Mouse (Mus musculus) bone marrow macrophage, adult 2 months (primary cell): ENCODE measurements at regions not wholly inside any gene's neighbourhood (a gene's known extent, or its start where the extent isn't known, plus 50 kb on each side); places are given as distances from the start of the nearest gene placed in this dataset.

Source experiments
- H3K27ac ChIP-seq: 2 replicates; pipeline ENCODE4 v1.5.1; 2012; ENCODE audit warnings: low read depth, low read length; ENCODE audit not compliant: insufficient read depth
- H3K4me1 ChIP-seq: 2 replicates; pipeline ENCODE4 v1.6.1; 2012; ENCODE audit warnings: low read length; ENCODE audit not compliant: control insufficient read depth, insufficient read depth
- H3K4me3 ChIP-seq: 2 replicates; pipeline ENCODE4 v1.5.1; 2012; ENCODE audit warnings: mild to moderate bottlenecking, low read length, moderate library complexity; ENCODE audit not compliant: insufficient read depth
- CTCF ChIP-seq: IDR thresholded peaks from 2 replicates; pipeline ENCODE4 v1.5.1; 2012; ENCODE audit warnings: low read depth, mild to moderate bottlenecking, low read length, moderate library complexity
- POLR2A ChIP-seq: IDR thresholded peaks from 2 replicates; pipeline ENCODE4 v1.6.1; 2012; ENCODE audit warnings: mild to moderate bottlenecking, low read depth, low read length, borderline replicate concordance

DNA sequence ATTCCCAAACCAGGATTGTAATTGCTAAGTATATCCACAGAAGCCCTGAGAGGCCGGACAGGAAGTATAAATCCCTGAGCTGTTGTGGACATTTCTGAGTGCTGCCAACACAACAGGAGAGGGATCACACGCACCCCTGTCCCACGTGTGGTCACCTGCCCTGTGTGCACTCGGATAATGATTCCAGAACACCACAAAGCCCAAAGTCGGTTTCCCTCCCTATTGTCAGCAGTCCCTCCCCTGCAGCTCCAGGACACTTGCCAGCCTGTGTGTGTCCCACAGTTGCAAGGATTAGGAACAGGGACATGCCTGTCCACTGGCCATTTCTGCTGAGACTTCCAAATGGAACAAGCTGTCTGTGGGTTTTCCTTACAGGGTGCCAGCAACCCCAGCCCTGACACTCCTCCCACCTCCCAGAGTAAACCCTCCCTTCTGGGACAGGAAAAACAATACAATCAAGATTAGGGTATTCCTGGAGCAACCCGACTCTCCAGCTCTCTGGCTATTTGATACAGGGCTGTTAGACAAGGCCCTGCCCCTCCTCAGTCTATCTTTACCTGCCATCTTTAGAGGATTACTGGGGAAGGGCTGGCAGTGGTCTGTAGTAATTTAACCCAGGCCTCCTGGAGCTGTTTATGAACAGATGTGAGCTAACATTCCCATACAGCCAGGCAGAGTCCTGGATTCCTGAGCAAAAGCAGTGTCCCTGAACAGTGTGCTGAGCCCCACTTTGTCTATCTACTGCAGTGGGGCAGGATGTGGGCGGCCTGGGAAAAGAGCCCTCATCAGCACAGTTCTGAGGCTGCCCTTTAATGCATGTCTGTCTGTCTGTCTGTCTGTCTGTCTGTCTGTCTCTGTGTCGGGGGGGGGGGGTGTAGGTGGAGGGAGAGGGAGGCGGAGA lies 323.8 kb downstream of the Sox4 start:
- Histone ChIP-seq H3K4me1 (no peaks in the 10 kb centered on the region), H3K4me3 (no peak overlapping the region), H3K27ac (no peak overlapping the region)
- TF ChIP-seq CTCF (no peak), POLR2A (no peak)

DNA sequence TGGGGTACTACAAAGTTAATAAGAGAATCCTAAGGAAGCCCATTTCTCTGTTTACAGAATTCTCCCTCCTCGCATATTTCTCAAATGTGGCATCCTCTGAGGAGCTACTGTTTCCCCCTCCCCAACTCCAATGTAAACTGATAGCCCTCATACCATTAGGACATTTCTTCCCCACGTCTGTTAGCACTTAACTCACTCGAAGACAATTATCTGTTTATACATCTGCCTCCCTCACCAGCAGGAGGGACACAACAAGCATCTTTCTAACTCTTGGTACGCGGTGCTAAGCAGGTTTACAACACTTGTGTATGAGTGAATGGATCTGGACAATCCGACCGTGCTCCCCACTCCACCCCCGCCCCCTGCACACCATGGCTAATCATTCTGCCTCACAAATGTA lies 324.8 kb downstream of the Sox4 start:
- no peaks in the 10 kb centered on the region for H3K4me1 ChIP-seq
- TF ChIP-seq POLR2A (no peak), CTCF (no peak)
- no peak overlapping the region for H3K27ac ChIP-seq
- no peak overlapping the region for H3K4me3 ChIP-seq

DNA sequence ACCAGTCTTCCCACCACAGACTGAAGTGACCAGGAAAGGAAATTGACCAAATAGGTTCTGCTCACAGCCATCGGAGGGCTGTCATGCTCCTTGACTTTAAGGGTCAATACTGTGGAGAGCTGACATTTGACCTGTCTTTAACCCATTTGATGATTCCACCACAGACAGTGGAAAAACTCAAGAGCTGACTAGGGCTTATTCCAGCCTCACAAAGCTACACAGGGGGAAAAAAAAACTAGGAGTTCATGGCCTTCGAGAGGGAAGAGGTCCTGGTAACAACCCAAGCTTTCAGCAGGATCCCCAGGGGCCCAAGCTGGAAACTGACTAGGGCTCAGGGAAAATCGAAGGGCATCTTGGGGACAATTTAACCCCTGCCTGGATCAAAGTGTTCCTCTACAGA lies 334.6 kb downstream of the Sox4 start:
- peaks cover 23% of the 10 kb centered on the region for H3K4me1 ChIP-seq
- H3K27ac ChIP-seq, result no peak overlapping the region
- TF ChIP-seq POLR2A (no peak), CTCF (no peak)
- no peak overlapping the region for H3K4me3 ChIP-seq

DNA sequence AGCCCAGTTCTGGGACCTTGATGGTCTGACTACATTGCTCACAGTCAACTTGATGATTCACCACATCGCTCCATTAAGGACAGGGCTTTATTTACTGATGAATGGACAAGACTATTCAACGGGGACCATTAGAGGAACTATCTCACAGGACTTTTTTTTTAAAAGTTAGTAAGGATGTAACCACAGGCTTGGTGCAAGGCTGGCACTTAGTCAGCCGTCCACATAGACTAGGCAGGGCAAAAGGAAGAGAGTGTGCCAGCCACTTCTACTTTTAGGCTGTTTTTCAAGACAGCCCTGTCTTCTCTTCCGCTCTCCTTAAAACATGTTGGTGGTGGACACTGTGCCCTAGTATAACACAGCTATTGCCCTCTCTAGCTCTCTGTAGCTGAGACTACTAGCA lies 336.0 kb downstream of the Sox4 start:
- H3K4me3 ChIP-seq, result peak overlapping the region; percentile 54
- TF ChIP-seq POLR2A, result no peak
- TF ChIP-seq CTCF, result no peak
- H3K27ac ChIP-seq, result peak overlapping the region; percentile 96
- H3K4me1 ChIP-seq, result peaks cover 23% of the 10 kb centered on the region

DNA sequence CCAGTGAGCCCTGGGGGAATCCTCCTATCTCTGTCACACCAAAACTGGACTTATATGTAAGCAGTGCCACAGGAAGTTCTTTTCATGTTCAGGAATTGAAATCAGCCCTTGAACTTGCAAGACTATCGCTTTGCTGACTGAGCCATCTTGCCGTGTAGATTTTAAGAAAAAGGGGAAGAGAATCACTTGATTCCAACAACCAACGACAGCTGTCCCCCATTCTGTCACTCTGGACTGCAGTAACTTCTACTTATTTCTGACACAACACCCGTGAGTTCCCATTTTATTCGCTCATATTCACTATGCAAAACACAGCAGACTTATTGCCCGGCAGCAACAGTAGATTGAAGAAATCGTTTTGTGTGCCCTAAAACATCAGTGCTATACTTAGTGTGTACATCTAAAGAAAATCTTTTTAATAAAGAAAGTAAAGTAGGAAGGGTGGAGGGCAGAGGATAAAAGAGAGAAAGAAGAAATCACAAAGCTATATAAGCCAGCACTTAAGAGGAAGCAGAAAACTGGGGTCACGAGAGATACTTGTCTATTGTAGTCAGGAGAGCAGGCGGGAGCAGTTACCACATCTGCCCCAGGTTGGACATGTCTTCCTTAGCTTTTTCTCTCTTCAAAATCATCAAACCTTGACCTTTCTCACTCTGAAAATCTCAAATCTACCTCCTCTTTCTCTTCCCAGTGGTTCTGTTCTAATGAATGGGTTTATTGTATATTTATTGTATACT lies 336.7 kb downstream of the Sox4 start:
- peaks cover 23% of the 10 kb centered on the region for H3K4me1 ChIP-seq
- H3K27ac ChIP-seq, result peak overlapping the region; percentile 96
- H3K4me3 ChIP-seq, result peak overlapping the region; percentile 54
- TF ChIP-seq CTCF, result no peak
- no peak for TF ChIP-seq POLR2A

DNA sequence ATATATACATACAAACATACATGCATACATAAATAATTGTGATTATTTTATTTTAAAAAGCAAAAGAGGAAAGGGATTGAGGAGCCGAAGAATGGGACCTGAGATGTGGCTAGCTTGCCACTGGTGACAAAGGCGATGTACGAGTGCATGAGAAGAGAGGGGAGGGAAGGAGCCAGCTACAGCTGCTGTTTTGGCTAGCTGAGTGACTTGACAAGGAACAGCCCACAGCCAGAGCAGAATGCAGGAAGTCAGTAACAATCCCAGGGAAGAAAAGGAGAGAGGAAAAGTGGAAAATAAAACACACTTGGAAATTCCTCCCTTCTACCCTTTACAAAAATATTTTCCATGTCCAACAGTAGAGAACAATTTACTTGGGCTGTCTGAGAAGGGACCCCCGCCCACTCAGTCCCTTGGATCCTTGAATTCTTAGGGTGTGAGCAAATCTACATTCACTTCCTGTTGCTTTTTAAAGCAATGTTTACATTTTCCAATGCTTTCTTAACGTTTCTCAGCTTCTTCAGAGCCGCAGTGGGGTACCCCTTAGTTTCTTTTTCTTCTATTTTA lies 345.9 kb downstream of the Sox4 start:
- H3K27ac ChIP-seq, result 0 out of 2 replicates have a peak overlapping the region, but pooled peaks have one; percentile 15
- H3K4me3 ChIP-seq, result no peak overlapping the region
- peaks cover 26% of the 10 kb centered on the region for H3K4me1 ChIP-seq
- TF ChIP-seq CTCF, result no peak
- no peak for TF ChIP-seq POLR2A

DNA sequence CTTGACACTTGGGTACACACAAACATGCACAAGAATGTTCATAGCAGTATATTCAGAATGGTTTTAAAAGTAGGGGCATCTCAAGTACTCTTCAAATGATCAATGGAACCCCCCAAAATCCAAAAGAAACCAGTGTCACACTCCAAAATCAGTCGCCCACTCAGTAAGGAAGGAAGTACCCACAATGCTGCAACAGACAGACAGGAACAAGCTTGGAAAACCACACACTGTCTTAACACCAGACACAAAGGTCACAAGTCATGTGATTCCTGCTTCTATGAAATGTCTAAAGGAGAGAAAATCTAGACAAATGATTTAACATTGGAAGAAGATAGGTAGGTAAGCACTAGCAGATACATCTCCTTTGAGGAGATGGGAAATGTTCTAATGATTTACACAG lies 346.9 kb downstream of the Sox4 start:
- peaks cover 26% of the 10 kb centered on the region for H3K4me1 ChIP-seq
- H3K4me3 ChIP-seq, result no peak overlapping the region
- no peak overlapping the region for H3K27ac ChIP-seq
- TF ChIP-seq POLR2A (no peak), CTCF (no peak)

DNA sequence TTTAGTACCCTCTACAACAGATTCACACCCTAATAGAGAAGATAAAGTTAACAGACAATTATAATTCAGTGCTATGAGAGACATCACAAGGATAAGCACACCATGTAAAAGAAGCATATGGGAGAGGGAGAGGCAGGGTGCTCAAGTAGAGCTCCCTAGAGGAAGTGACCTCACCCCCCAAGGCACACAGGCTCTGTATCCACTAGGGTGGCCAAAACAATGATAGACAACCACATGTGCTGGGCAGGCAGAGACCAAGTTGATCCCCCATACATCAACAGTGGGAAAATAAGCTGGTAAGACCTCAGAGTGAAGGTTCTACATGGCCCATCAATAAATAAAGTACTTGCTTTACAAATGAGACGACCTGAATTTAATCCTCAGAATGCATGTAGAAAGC lies 347.7 kb downstream of the Sox4 start:
- Histone ChIP-seq H3K4me3 (no peak overlapping the region), H3K4me1 (peaks cover 31% of the 10 kb centered on the region), H3K27ac (no peak overlapping the region)
- TF ChIP-seq POLR2A (no peak), CTCF (no peak)

DNA sequence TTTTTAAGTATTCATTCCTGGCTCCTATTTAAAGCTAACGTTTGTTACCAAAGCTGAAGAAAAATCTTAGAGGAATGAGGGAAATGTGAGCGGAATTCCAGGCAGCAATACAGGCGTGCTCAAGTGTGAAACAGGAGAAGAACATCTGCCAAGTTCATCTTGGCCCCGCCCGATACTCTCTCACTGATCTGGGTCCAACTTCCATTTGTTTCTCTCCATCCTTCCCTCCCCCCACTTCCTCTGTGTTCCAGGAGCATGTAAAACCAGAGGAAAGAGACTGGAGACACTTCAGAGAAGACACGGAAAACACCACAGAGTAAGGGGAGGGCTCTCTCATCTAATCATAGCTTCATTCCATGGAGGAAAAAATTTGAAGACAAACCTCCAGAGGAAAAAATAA lies 346.7 kb downstream of the Gm11361 start:
- H3K4me3 ChIP-seq, result no peak overlapping the region
- TF ChIP-seq CTCF (no peak), POLR2A (no peak)
- H3K27ac ChIP-seq, result no peak overlapping the region

DNA sequence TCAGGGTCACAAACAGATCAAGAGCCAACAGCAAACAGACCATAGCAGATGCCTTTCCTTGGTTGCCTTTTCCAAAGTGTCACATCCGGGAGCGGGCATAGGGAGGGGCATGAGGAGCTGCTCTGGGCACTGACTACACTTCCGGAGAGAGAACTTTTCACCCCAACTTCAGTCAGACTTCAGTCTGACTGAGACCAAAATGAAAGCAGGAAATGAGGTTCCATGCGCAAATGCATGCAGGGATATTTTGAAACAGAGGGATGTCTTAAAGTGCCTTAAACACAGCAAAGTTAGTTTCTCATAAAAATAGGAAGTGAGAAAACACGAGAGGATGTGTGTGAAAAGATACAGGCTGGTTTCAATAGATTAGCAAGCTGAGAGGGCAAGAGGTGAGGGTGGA lies 343.5 kb downstream of the Gm11361 start:
- H3K4me1 ChIP-seq, result peaks cover 9% of the 10 kb centered on the region
- TF ChIP-seq CTCF, result no peak
- no peak for TF ChIP-seq POLR2A
- H3K4me3 ChIP-seq, result peak overlapping the region; percentile 0; the same call in 1 of the 2 replicates
- H3K27ac ChIP-seq, result peak overlapping the region; percentile 50

More for the DNA sequence above, 346.7 kb downstream of the Gm11361 start:
- peaks cover 30% of the 10 kb centered on the region for H3K4me1 ChIP-seq
